Mouse (Mus musculus) E14TG2a.4 (cell line): Measurements from ENCODE around the gene Thumpd2.

Experiments
- CTCF ChIP-seq: conservative IDR thresholded peaks from 2 replicates; pipeline ENCODE4 v1.5.1; 2014; ENCODE audit warnings: low read length
- NANOG ChIP-seq: IDR thresholded peaks from 2 replicates; pipeline ENCODE4 v1.6.1; 2014; ENCODE audit warnings: borderline replicate concordance, low read length, mixed read lengths

DNA sequence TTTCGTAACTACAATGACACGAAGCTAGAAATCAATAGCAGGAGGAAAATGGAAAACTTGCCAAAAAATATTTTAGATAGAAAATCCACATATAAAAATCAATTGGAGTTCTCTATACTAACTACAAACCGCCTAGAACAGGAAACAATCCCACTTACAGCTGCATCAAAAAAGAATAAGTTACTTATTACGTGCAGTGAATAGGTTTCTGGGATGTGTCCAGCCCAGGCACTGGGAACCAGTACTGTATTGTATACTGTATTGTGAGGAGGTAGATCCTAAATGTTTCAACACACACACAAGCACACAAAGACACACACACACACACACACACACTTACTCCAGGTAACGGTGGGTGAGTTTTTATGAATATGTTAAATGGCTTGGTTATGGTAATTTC is 87.6 kb downstream of the Thumpd2 start:
- TF ChIP-seq CTCF (no peak), NANOG (no peak)
